Mouse (Mus musculus): ENCODE data around the gene OR5BS1P.
"Not testable (repeated sequence)": the region's sequence is repeated elsewhere in the genome, so short reads cannot be mapped to it uniquely, and the experiment has no call there.

The OR5BS1P gene

GRCm38 (mm10) chr15:98506253-98506957 lies 36.7 kb downstream of the OR5BS1P start:
- in situ Hi-C loops (cut with MboI, MseI): loop anchor here (10.0 kb wide), 1 partner anchor 322 kb away; no protein-coding TSS in a partner anchor

- in situ Hi-C loops (cut with MboI, MseI): loop anchor here (10.0 kb wide), 1 partner anchor 323 kb away; no protein-coding TSS in a partner anchor
These were observed 37.6 kb downstream of the OR5BS1P start for GRCm38 (mm10) chr15:98507321-98507720.

- in situ Hi-C loops (cut with MboI, MseI): loop anchor here (10.0 kb wide), 1 partner anchor 325 kb away; no protein-coding TSS in a partner anchor
These were observed 39.7 kb downstream of the OR5BS1P start for GRCm38 (mm10) chr15:98509387-98509786.

GRCm38 (mm10) chr15:98510438-98511385 lies 41.0 kb downstream of the OR5BS1P start:
- in situ Hi-C loops (cut with MboI, MseI): no loop called here

- in situ Hi-C loops (cut with MboI, MseI): no loop called here
These were observed 41.8 kb downstream of the OR5BS1P start for GRCm38 (mm10) chr15:98511386-98511928.

GRCm38 (mm10) chr15:98512232-98512631 lies 42.5 kb downstream of the OR5BS1P start:
- in situ Hi-C loops (cut with MboI, MseI): no loop called here

GRCm38 (mm10) chr15:98512799-98513321 lies 43.2 kb downstream of the OR5BS1P start:
- in situ Hi-C loops (cut with MboI, MseI): no loop called here

- in situ Hi-C loops (cut with MboI, MseI): not testable (repeated sequence)
These were observed 44.0 kb downstream of the OR5BS1P start for GRCm38 (mm10) chr15:98513676-98514075.

GRCm38 (mm10) chr15:98514146-98514545 lies 44.5 kb downstream of the OR5BS1P start:
- in situ Hi-C loops (cut with MboI, MseI): no loop called here

- in situ Hi-C loops (cut with MboI, MseI): not testable (repeated sequence)
These were observed 45.1 kb downstream of the OR5BS1P start for GRCm38 (mm10) chr15:98514845-98515244.

- in situ Hi-C loops (cut with MboI, MseI): no loop called here
These were observed 48.0 kb downstream of the OR5BS1P start for GRCm38 (mm10) chr15:98517380-98518355.

GRCm38 (mm10) chr15:98521245-98521644 lies 51.5 kb downstream of the OR5BS1P start:
- in situ Hi-C loops (cut with MboI, MseI): no loop called here

- in situ Hi-C loops (cut with MboI, MseI): loop anchor here (25.0 kb wide), 1 partner anchor 1461 kb away; no protein-coding TSS in a partner anchor
These were observed 56.4 kb downstream of the OR5BS1P start for GRCm38 (mm10) chr15:98526057-98526456.

- in situ Hi-C loops (cut with MboI, MseI): loop anchor here (25.0 kb wide), 1 partner anchor 1460 kb away; no protein-coding TSS in a partner anchor
These were observed 57.5 kb downstream of the OR5BS1P start for GRCm38 (mm10) chr15:98527056-98527771.

GRCm38 (mm10) chr15:98528066-98528563 lies 58.4 kb downstream of the OR5BS1P start:
- in situ Hi-C loops (cut with MboI, MseI): loop anchor here (25.0 kb wide), 1 partner anchor 1459 kb away; no protein-coding TSS in a partner anchor

All from T-helper 1 cell (primary cell).